Mouse (Mus musculus) ovary, postnatal 36 days (tissue): ENCODE results near the gene Mafb.

ENCODE experiments used
- DNase-seq: peaks from one replicate; pipeline ENCODE4 v3.0.0; 2022; ENCODE audit warnings: low spot score, mixed read lengths

Mafb gene

DNA sequence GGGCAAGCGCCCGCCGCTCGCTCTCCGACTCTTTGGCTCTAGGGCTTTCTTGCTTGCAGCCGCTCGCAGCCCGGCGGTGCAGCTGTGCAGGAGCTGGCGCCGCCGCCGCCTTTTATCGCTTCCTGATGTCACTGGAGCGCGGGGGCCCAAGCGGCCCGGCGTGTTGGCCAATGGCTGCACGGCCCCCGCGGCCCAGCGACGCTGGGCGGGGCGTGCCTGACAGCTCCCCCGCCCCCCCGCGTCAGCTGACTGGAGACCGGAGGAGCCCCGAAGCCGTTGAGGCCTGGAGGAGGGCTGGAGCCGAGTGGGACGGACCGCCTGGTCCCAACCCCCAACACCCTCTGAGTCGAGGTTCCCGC is at the start of gene Mafb:
TSS of gene Mafb (minus strand) at position 86 of the 359 bp plus-strand sequence.
- DNase-seq, result peak; percentile 93

DNA sequence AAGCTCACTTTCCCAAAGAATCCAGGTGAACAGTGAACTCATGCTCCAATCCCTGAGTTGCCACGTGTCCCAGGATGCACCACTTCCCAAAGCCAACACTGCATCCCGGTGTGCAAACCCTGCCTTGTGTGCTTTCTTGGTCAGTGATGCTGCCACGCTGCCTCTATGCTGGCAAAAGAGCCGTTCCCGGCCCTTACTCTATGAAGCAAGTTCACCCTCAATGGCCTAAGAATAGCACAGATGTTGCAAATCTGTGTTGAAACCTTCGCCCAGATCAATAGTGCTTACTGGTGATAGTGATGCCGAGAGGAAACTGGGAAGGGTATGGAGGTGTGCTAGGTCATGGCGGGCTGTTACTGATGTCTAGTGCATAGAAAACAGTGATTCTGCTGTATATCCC is 48.3 kb upstream of the Mafb start:
- DNase-seq, result no peak

DNA sequence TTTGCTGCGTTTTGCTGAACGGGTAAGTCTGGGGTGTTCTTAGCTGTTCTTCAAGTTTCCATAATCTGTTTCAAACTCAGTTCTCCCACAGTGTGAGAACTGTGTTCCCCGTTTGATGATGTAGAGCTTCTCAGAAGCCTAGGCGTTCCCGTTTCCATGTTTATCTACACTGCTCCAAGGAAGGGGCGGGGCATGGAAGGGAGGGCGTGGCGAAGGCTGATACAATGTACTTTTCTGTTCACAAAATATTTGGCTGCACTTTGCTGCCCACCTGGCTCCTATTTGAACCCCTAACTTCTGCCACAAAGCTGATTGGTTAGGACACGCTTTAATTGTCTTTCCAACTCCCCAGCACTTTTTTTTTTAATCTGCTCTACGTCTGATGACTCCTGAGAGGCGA is 47.9 kb upstream of the Mafb start:
- DNase-seq, result no peak

DNA sequence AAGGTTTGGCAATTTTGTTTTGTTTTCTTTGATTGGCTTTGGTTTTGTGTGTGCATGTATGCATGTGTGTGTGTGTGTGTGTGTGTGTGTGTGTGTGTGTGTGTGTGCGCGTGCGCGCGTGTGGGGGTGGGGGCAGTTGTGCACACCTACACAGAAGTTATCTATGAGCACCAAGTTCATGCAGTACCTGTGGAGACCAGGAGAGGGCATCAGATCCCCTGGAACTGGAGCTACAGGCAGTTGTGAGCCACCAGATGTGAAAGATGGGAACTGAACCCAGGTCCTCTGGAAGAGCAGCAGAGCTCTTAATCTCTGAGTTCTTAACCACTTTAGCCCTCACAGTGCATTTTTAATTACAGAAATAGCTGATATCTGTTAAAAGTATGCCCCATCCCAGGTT is 47.1 kb upstream of the Mafb start:
- no peak for DNase-seq

DNA sequence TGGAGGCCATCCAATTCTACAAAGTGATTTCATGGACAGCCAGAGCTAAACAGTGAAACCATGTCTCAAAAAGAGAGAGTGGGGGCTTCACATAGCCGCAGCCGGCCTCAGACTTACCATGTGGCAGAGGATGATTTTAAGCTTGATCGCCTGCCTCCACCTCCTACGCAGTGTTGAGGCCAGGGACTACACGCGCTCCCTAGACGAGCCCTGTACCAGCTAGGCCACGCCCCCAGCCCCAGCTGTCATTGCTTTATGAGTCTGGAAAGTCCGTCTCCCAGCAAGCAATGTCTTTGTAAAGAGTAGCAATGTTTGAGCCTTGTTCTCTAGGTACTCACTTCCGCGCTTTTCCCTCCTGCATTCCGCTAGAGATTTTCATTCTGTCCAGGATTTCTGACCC is 46.2 kb upstream of the Mafb start:
- peak; percentile 13 for DNase-seq

DNA sequence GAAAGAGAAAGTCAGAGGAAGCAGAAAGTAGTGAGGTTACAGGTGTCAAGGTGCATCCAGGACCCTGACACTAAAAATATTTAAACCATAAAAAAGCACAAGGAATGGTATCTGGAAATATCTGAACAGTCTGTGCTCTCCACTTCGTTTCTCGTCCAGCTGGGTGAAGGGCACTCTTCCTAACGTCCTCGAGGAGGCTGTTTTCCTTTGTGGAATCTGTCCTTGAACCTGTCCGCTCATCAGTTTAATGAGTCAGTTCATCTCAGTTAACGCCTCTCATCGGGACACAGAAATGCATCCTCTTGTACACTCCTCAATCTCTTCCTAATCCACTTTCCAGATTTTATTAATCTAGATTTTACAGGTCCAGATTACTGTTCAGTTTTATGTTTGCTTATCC is 44.6 kb upstream of the Mafb start:
- no peak for DNase-seq

DNA sequence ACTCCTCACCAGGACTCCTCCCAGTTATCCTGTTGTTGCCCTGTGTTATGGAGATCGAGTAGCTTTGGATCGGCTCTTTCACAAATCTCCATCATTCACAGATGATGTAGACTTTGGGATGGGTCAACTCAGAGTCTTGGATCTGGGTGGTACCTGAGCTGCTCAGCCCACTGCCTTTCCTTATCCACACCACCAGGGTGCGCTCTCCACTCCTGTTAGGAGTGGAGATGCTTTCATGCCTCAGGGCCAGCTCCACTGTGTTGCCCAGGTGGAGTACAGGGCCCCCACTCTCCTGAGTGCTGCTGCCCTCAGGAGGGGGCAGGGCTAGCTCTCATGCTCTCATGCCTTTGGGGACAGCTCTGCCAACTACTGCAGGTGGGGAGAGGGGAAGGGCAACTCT is 40.9 kb upstream of the Mafb start:
- no peak for DNase-seq

DNA sequence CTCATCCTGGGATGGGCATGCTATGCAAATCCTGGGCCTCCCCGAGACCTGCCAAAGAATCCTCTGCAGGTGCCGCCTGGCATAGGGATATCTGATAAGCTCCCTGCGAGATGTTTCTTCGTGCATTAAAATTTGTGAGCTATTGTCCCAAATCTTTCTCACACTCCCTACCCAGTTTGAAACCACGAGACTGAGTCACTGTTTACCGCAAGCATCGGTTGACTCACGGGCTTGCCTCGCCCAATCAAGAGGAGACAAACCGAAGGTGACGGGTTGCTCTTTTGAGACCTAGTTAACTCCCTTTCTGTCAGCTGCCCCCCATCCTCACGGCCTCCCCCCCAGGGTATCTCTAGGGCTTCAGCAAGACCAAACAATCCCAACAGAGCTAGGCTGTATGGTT is 30.9 kb upstream of the Mafb start:
- DNase-seq, result no peak

DNA sequence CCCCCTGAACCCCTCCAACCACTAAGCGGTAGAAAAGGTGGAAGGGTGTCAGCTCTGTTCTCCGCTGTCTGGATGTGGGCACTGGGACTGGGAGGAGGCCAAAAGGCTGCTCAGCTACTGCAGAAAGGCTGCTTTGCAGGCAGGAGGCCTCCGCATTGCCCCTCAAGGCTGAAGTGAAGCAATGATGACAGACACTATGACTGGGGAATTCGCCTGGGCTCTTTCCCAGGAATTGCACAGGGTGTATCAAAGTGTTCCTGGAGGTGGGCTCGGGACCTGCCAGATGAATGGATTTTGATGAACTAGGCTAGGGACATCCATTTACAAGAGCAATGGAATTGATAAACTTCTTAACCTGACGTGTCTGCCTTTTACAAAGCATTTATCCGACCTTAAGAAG is 27.9 kb upstream of the Mafb start:
- no peak for DNase-seq

DNA sequence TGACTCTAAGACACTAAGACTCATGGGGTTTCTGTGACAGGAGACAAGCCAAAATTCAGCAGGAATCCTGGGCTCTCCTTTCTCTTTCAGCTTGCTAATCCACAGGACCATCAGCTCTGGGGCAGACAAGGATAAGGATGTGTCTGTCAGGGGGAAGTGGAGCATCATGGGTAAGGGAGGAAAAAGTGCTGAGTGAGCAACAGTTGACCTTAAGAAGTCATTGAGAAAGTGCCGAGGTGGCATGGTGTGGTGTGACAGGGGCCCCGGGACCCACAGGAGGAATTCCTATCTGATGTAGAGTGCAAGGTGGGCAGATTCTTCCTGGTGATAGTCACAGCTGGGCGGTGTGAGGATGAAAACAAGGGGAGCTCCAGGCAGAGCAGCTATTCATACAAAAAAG is 25.8 kb upstream of the Mafb start:
- DNase-seq, result no peak

DNA sequence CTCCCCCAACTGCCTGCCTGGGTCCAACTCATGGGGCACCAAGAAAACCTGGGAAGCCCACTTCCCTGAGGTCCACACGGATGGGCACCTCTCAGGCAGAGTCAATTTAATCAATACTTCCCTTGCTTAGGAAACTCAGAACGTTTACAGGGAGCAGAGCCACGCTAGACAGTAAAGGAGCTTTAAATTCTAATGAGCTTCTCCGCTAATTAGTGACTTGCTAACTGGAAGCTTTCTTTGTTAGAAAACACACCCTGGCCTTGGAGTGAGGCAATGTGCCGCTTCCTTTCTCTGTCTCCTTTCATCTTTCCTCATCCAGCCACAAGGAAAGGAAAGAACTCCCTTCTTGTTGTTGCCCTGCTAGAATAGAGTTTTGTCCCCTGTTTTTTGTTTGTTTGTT is 21.7 kb upstream of the Mafb start:
- no peak for DNase-seq

DNA sequence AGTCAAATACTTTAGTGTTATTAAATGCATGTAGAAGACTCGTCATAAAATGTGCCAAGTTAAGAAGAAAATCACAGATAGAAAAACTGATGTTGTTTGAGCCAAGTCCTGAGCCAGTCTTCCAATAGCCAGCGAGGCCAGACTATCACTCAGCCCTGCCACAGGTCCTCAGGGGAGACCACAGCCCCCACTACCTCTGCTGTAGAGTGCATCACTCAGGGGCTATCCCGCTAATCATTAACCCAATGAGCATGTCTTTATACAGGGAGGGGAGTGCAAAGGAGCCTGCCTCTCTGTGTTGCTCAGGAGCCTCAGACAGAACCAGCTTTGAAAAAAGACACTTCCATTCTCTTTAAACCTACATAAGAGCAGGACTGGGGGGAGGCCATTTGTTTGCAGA is 16.6 kb upstream of the Mafb start:
- DNase-seq, result no peak

DNA sequence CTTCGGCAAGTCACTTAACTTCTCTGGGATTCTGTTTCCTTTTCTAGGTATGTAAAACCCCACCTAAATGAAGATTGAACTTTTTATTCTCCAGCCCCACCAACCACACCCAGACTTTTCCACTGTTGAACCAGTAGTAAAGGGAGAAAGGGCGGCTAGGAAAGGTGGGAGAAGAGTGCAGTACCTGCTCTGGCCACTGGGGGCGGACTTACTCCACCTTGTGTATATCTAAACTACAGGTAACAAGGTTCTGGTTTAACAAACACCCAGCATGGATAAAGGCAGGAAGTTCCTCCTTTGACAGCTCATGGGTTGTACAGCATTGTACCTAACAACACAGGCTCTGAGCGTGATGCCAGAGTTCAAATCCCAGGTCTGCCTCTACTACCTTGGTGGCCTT is 11.4 kb upstream of the Mafb start:
- DNase-seq, result peak; percentile 30

DNA sequence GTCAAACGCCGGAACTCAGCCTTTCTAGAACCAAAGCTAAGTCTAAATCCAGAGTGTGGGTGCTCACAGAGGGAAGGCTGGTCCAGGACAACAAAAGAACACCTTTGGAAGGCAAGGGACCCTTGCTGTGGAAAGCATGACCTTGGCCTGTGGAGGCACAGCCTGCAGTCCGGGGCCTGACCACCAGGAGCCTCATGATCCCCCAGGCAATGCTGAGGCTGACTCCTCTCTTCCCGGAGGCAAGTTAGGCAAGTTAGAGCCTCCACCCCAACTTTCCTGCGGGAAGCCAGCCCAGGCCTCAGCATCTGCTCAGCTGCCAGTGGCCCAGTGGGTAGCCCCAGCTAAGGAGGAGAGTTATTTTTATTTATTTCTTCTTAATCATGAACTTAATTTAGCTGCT is 9.4 kb upstream of the Mafb start:
- no peak for DNase-seq

DNA sequence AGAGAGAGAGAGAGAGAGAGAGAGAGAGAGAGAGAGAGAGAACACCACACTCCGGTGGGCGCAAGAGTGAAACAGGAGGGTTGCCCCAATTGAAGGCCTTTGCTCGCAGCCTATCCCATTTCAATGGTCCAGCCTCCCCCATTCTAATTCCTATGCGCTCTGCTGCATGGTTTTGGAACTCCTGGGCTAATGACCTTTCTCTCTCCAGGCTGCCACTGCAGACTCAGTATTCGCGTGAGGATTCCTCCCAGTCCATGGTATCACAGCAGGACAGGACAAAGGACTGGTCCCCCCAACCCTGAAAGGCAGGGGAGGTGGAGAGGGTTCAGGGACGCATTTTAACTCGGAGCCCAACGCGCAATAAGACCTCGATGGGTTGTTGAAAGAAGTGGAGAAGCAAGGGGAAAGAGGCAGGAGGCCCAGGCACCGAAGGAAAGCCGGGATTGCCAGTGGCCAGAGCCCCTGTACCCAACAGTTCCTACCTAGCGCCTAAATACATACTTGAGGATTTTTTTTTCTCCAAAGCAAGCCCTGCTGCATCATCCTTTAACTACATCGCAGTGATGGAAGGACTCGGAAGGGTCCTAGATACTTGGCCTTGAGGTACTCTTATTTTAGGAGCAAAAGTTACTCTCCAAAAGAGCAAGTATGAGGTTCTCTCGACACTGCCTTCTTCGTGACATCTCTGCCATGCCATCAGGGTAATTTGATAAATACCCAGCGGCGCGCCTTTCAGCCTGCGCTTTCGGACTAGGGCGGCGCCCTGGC is 3.0 kb upstream of the Mafb start:
- no peak for DNase-seq

DNA sequence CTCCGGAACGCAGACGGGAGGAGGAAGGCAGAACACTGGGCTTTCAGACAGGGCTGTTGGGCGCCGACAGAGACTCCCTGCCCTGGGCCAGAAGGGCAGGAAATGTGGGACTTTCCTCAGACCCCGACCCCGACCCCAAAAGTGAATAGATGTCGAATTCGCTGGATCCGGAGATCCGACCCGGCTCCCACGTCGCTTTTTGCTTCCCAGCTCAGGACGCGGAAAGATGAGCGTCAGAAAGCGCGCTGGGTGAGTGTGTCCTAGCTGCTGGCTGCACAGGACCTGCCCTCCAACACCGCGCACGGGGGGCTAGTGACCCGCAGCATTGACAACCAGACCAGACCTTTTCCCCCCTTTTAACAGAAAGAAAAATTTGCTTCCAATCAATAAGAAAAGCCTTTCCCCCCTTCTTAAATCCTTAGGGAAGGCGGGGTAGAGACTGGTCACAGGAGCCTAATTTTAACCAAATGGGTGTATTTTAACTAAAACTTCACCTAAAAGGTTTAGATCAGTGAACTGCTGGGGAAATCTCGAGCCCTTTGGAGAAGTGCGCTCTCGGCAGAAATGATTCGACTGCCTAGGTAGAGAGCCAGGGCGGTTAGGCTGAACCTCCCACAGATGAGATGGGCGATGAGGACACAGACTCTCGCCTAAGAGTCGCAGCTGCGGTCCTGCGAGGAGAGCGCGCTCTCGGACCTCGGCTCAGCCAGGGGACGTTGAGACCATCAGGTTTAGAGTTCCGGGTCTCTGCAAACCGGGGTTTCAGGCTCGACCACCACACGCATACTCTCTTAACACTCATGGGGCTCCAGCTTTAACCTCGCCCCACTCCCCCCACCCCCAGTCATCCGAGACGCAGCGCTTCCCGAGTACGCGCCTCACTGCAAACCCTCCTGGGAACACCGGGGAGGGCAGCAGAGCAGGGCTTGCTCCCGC is 1.8 kb upstream of the Mafb start:
- DNase-seq, result no peak

DNA sequence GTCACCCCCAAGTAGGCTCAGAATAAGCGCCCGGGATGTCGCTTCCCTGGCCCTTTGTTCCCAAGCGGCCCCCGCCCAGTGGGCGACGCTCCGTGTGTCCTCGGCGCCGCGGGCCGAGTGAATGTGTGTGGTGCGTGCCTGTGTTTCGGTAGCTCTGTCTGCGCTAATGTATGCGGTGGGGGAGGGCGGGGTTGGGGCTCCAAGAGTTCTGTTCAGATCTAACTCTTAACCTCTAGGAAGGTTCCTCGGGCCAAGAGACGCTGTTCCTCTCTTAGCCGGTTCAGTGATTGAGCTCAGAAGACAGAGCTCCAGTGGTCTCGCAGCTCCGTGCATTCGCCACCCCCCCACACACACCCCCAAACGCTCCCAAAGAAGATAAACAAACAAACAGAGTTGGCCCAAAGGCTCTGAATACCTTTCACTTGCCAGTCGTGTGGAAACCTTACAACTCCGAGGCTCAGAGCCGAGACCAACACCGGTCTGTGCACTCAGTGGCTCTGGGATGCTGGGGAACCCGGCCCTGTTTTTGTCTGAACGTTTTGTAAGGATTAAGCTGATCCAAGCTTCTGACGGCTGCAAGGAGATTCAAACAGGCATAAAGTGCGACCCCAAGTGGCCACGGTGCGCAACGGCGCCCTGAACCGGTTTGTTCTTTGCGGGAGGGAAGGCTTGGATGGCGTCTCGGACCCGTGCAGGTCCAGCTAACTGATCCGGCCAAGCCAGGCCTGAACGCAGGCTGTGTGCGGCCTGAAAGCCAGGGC is 763 bp upstream of the Mafb start:
- peak; percentile 88 for DNase-seq

DNA sequence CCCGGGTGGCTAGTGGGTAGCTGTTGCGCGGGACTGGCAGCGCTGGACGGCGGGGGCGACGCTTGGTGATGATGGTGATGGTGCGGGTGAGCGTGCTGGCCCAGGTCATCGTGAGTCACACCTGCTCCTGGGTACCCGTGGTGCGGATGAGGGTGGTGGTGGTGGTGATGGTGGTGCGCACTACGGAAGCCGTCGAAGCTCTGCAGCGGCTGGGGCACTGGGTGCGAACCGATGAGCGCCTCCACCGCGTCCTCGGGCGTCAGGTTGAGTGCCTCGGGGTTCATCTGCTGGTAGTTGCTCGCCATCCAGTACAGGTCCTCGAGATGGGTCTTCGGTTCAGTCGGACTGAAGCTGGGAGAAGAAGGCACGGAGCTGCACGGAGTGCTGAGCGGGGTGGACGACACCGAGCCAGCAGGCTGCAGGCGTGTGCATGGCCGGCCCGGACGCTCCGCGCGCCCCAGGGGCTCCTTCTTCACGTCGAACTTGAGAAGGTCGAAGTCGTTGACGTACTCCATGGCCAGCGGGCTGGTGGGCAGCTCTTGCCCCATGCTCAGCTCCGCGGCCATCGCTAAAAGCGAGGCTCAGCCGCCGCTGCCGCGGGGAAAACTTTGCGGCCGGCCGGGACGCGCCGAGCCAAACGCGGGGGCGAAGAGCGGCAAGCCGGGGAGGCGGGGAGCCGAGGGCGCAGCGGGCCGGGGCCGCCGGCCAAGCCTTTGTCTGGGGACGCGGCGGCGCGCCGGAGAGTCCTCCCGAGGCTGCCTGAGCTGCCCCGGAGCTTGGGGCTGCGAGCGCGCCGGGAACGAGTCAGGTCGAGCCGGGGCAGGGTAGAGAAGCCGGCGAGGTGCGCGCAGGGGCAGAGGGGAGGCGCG is 520 bp downstream of the Mafb start:
- DNase-seq, result no peak

DNA sequence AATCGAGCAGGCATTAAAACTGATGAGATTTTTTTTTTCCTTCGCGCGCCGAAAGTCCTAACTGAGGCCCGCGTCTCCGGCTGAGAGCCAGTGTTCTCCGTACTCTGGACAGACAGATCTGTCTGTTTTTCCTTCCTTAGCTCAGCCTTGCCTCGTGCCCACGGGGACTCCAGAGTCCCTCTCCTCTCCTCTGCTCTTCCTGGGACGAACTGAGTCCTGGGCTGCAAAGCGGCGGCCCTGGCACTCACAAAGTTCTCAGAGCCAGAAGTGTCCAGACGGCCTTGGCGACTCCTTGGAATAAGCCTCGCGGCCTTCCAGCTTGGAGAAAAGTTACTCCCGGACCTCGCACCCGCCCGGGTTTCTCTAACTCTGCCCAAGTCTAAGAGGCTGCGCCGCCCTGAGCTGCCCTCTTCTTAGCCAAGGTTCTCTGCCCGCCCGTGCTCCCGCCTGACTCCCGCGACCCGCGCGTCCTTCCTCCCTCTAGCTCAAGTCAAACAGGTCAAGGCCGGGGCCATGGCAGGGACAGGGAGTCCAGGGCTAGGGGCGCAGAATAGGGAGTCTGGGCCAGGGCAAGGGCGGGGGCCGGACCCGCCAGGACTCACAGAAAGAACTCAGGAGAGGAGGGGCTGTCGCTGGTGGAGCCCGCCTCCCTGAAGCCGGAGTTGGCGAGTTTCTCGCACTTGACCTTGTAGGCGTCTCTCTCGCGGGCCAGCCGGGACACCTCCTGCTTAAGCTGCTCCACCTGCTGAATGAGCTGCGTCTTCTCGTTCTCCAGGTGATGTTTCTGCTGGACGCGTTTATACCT is 1.6 kb downstream of the Mafb start:
- peak; percentile 63 for DNase-seq

DNA sequence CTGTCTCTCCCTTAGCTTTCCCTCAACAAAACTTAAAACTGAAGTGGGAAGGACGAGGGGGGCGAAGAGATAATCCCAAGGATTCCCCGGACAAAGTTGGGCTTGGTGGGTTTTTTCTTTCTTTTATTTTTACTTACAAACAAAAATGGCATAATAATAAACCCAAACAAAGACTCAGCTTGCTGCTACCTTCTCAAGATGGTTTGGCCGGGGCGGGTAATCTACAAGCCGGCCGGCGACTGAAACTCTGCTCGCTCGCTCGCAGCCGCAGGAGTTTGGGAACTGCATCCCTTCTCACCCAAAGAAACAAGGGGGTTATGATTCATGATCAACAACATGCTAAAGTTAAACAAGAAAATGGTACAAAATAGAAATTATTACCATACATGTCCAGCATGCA is 2.2 kb downstream of the Mafb start:
- no peak for DNase-seq

DNA sequence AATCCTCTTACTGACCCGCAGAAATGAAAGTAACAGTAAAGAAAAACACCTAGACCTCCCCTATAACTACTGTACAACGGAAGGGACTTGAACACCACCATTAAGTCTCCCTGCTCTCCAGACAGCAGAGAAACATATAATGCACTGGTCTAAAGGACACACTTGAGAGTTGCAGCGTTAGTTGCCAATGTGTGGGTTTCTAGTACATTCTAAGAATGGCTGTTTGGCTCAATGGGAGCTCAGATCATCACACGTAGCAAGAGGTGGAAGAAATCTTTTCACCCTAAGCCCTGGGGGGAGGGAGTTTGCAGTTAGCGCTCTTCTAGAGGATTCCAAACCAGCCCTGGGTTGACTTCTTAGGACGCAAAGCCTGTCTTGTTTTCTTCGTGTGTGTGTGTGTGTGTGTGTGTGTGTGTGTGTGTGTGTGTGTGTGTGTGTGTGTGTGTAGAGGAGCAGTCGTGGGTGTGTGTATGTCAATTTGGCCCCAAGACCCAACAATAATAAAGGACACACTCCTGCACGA is 2.7 kb downstream of the Mafb start:
- no peak for DNase-seq
